Mouse (Mus musculus) adrenal gland, adult 10 weeks (tissue): ENCODE results near the gene Tmem63a. TPM values are rescaled to one million over a fixed set of nuclear protein-coding genes. Genes with fewer than 3 reads are reported as not detected.

Experiments used
- polyA plus RNA-seq: library from polyadenylated mRNA; stranded (reverse); fragments of 350-450 nt; fragmentation: Illumina TruSeq; extraction: RNeasy Lipid Tissue Mini Kit (QIAGEN cat#74804); gene quantifications from one replicate; pipeline ENCODE4 v1.2.3, GENCODE M21; 2014; ENCODE audit warnings: low read depth, low replicate concordance

The Tmem63a gene
- polyA plus RNA-seq = 10.2 TPM

GRCm38 (mm10) chr1:180942166-180943031, at the start of gene Tmem63a:
Gene Tmem63a, plus strand, starts transcription at chr1:180942344.

GRCm38 (mm10) chr1:180892808-180893207, 49.3 kb upstream of the Tmem63a start, which contains the start of gene Lefty2:
Gene Lefty2, plus strand, starts transcription at chr1:180893108.

GRCm38 (mm10) chr1:180904039-180904814, 37.9 kb upstream of the Tmem63a start, which contains the start of gene Pycr2:
Gene Pycr2, plus strand, starts transcription at chr1:180904293.

GRCm38 (mm10) chr1:180934467-180935419, 7.4 kb upstream of the Tmem63a start, which contains the start of gene Lefty1:
Gene Lefty1, plus strand, starts transcription at chr1:180935022.

GRCm38 (mm10) chr1:181020756-181021487, 78.8 kb downstream of the Tmem63a start, which contains the start of gene Ephx1:
Gene Ephx1, minus strand, starts transcription at chr1:181020904.

Other genes with a start within 250 kb of the Tmem63a start
- gene Mixl1, start 245.3 kb upstream of the Tmem63a start, polyA plus RNA-seq = not detected
- 98.0 TPM for gene Acbd3, start 216.3 kb upstream of the Tmem63a start, polyA plus RNA-seq
- gene H3f3a, start 128.4 kb upstream of the Tmem63a start, polyA plus RNA-seq = 1,682 TPM
- 33.7 TPM for gene Sde2, start 91.2 kb upstream of the Tmem63a start, polyA plus RNA-seq
- 0.23 TPM for gene Lefty2, start 49.2 kb upstream of the Tmem63a start, polyA plus RNA-seq
- gene Pycr2, start 38.1 kb upstream of the Tmem63a start, polyA plus RNA-seq = 3.1 TPM
- gene Lefty1, start 7.3 kb upstream of the Tmem63a start, polyA plus RNA-seq = 1.6 TPM
- 157 TPM for gene Ephx1, start 78.6 kb downstream of the Tmem63a start, polyA plus RNA-seq
- gene 9130409I23Rik, start 108.9 kb downstream of the Tmem63a start, polyA plus RNA-seq = not detected
- gene Nvl, start 201.9 kb downstream of the Tmem63a start, polyA plus RNA-seq = 35.7 TPM
- gene Cnih4, start 202.3 kb downstream of the Tmem63a start, polyA plus RNA-seq = 281 TPM